Mouse (Mus musculus) layer of hippocampus, postnatal 10 days (tissue): ENCODE measurements at regions not wholly inside any gene's neighbourhood (a gene's known extent, or its start where the extent isn't known, plus 50 kb on each side); places are given as distances from the start of the nearest gene placed in this dataset.

Experiments used
- DNase-seq, 2 experiments: peaks; one replicate each; pipeline ENCODE4 v3.0.0; 2021; ENCODE audit warnings: low spot score in 2 of 2

GRCm38 (mm10) chr5:96931576-96932152 is 65.8 kb upstream of the Bmp2k start:
- no peak for DNase-seq

- DNase-seq, result no peak
Measured at GRCm38 (mm10) chr5:96936239-96936638, 61.2 kb upstream of the Bmp2k start.

- no peak for DNase-seq
Measured at GRCm38 (mm10) chr5:96938718-96939117, 58.8 kb upstream of the Bmp2k start.

- no peak for DNase-seq
Measured at GRCm38 (mm10) chr5:96939273-96939672, 58.2 kb upstream of the Bmp2k start.

GRCm38 (mm10) chr5:96940170-96941086 is 57.1 kb upstream of the Bmp2k start:
- DNase-seq, result no peak

- DNase-seq, result no peak
Measured at GRCm38 (mm10) chr5:96941087-96941468, 56.4 kb upstream of the Bmp2k start.

GRCm38 (mm10) chr5:96941518-96941917 is 56.0 kb upstream of the Bmp2k start:
- no peak for DNase-seq
